8 mouse cellular contexts compared by ENCODE assay signal in the genomic region with DNA sequence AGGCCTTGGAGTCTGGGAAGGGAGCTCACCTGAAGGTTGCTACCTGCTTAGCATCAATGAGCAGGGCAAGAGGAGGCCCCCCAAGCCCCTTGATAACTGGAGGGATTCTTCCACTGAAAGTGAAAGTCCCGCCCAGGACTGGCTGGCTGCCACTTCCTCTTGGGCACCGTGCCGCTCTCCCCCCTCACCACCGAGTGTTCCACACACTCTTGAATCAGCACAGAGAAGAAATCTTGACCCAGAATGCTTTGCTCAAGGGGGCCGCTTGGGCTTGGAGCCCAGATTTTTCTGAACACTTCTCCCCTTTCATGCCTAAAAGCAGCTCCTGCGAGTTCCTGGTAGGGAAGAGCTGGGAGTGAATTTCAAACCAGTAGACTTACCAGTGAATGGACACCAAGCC.
A peak's percentile ranks its signal among the peaks of the same experiment; 100 is the strongest.
DNase-seq lines count a peak whose midpoint lies in the region; ATAC-seq and TF ChIP-seq lines count a peak whose summit lies in the region.

No protein-coding gene starts in this region.

- no peak; the same call in 1 of the 2 replicates for ATAC-seq in G1E (ENCODE audit: extremely low read depth, insufficient number of reproducible peaks, low FRiP score, poor library complexity, severe bottlenecking)
- ATAC-seq in hindbrain, postnatal 0 days, result peak; percentile 94

- peaks cover 88% of the 10 kb centered on the region for H3K36me3 ChIP-seq in G1E (replicated peaks)
- H3K36me3 ChIP-seq in hindbrain, postnatal 0 days (ENCODE audit: insufficient read depth, low read length), result 0 out of 2 replicates have a peak, but pooled peaks cover 9% of the 10 kb centered on the region
- H3K36me3 ChIP-seq in macrophage (ENCODE audit: inconsistent target), result peaks cover 55% of the 10 kb centered on the region

- H3K4me2 ChIP-seq in hindbrain, postnatal 0 days (ENCODE audit: low read depth, low read length), result peak overlapping the region; percentile 10; the same call in 1 of the 2 replicates

- no peak for TF ChIP-seq CTCF in G1E (IDR thresholded peaks at IDR 0.05; ENCODE audit: low read depth, low read length)
- TF ChIP-seq CTCF in hindbrain, postnatal 0 days (IDR thresholded peaks at IDR 0.05; ENCODE audit: low read depth), result no peak

- H3K27ac ChIP-seq in hindbrain, postnatal 0 days, result peak overlapping the region; percentile 81
- peak overlapping the region; percentile 64 for H3K27ac ChIP-seq in macrophage

- H3K4me1 ChIP-seq in G1E (ENCODE audit: insufficient read depth, low read depth, low read length), result peaks cover 41% of the 10 kb centered on the region
- peaks cover 13% of the 10 kb centered on the region for H3K4me1 ChIP-seq in hindbrain, postnatal 0 days (ENCODE audit: insufficient read depth, low read length)

- DNase-seq in G1E (ENCODE audit: low spot score), result peak; percentile 51
- peak; percentile 71 to 75 for DNase-seq in adrenal gland, postnatal 4 days (ENCODE audit: low spot score in 2 of 2)
- DNase-seq in frontal cortex, postnatal 10 days (ENCODE audit: low spot score in 2 of 2), result peak; percentile 91 to 93
- peak; percentile 92 for DNase-seq in hindbrain, postnatal 0 days (ENCODE audit: low spot score)
- DNase-seq in left cerebral cortex, adult 11 months (ENCODE audit: low spot score), result peak; percentile 81
- peak; percentile 84 to 88 for DNase-seq in spleen, adult 18-20 months
- no peak for DNase-seq in c-Kit-positive CD71-positive TER-119-positive erythroid progenitor cells, embryonic 14.5 days (ENCODE audit: low spot score)

- H3K79me2 ChIP-seq in macrophage (ENCODE audit: inconsistent target), result no peaks in the 10 kb centered on the region

- H3K9me3 ChIP-seq in G1E (replicated peaks), result no peaks in the 10 kb centered on the region
- no peaks in the 10 kb centered on the region for H3K9me3 ChIP-seq in hindbrain, postnatal 0 days (ENCODE audit: low read length)

- H3K27me3 ChIP-seq in G1E (ENCODE audit: insufficient read depth, low read length), result no peaks in the 10 kb centered on the region
- H3K27me3 ChIP-seq in hindbrain, postnatal 0 days (ENCODE audit: insufficient read depth, low read length), result no peaks in the 10 kb centered on the region

- H3K4me3 ChIP-seq in G1E (ENCODE audit: low read depth, low read length) (peak overlapping the region; percentile 7; the same call in 1 of the 2 replicates), macrophage (ENCODE audit: inconsistent target) (no peak overlapping the region; the same call in 1 of the 2 replicates)
- no peak overlapping the region for H3K4me3 ChIP-seq in hindbrain, postnatal 0 days (ENCODE audit: low read length)

- 20% methylated on average over 6 of the region's 6 CpGs for WGBS in hindbrain, postnatal 0 days
- WGBS in macrophage (ENCODE audit: missing documents), result 0% methylated on average over 6 of the region's 6 CpGs

- 0 out of 2 replicates have a peak overlapping the region, but pooled peaks have one; percentile 4 for H3K9ac ChIP-seq in hindbrain, postnatal 0 days (replicated peaks; ENCODE audit: low read length)
